Mouse (Mus musculus): ENCODE measurements around the gene Rtn4rl2. TPM values are rescaled to one million over a fixed set of nuclear protein-coding genes. Genes with fewer than 3 reads are reported as not detected.

Gene Rtn4rl2
- polyA plus RNA-seq, 1 experiment from 2014 or later = 3.9 TPM

GRCm38 (mm10) chr2:84822552-84822951, 64.0 kb downstream of the Rtn4rl2 start, which contains the start of gene Smtnl1:
Smtnl1 (minus strand) TSS chr2:84822652.
- H3K4me3 ChIP-seq (replicated peaks) = no peak within 1 kb of the TSS
- H3K27me3 ChIP-seq (replicated peaks) = peaks cover 12% of the 10 kb centered on the region; the same call in 1 of the 2 replicates
- 71% methylated on average over 13 of the region's 13 CpGs for WGBS
- no peaks in the 10 kb centered on the region for H3K9me3 ChIP-seq (replicated peaks)
- no peak within 1 kb of the TSS for H3K9ac ChIP-seq (replicated peaks)
- H3K4me1 ChIP-seq = peaks cover 6% of the 10 kb centered on the region
- ATAC-seq (ENCODE audit: low FRiP score) = no peak
- H3K27ac ChIP-seq (replicated peaks) = no peak within 1 kb of the TSS
- H3K4me2 ChIP-seq = no peak within 1 kb of the TSS
- no peaks in the 10 kb centered on the region for H3K36me3 ChIP-seq

Small RNA genes within 50 kb of the gene (microRNA-seq; reads per million reads assigned to microRNA genes)
- gene Gm24332 = not detected

Other genes starting within 250 kb of the Rtn4rl2 start
- gene Ctnnd1, start 235.9 kb downstream of the Rtn4rl2 start, polyA plus RNA-seq (2015; fragmentation: Nextera tagmentation; extraction: Ambion mirVana) = 27.5 and 27.6 TPM in 2 replicates
- 0.28 and 0.36 TPM in 2 replicates for gene Btbd18, start 227.6 kb downstream of the Rtn4rl2 start, polyA plus RNA-seq (2015; fragmentation: Nextera tagmentation; extraction: Ambion mirVana)
- 189 and 204 TPM in 2 replicates for gene Selenoh, start 215.9 kb downstream of the Rtn4rl2 start, polyA plus RNA-seq (2015; fragmentation: Nextera tagmentation; extraction: Ambion mirVana)
- not detected in 2 replicates for gene Gm28635, start 208.7 kb downstream of the Rtn4rl2 start, polyA plus RNA-seq (2015; fragmentation: Nextera tagmentation; extraction: Ambion mirVana)
- 52.7 and 53.0 TPM in 2 replicates for gene Med19, start 208.3 kb downstream of the Rtn4rl2 start, polyA plus RNA-seq (2015; fragmentation: Nextera tagmentation; extraction: Ambion mirVana)
- 298 and 334 TPM in 2 replicates for gene Tmx2, start 207.6 kb downstream of the Rtn4rl2 start, polyA plus RNA-seq (2015; fragmentation: Nextera tagmentation; extraction: Ambion mirVana)
- gene Zdhhc5, start 171.5 kb downstream of the Rtn4rl2 start, polyA plus RNA-seq (2015; fragmentation: Nextera tagmentation; extraction: Ambion mirVana) = 15.6 and 17.6 TPM in 2 replicates
- gene Clp1, start 159.4 kb downstream of the Rtn4rl2 start, polyA plus RNA-seq (2015; fragmentation: Nextera tagmentation; extraction: Ambion mirVana) = 19.7 and 23.8 TPM in 2 replicates
- 15.0 and 16.2 TPM in 2 replicates for gene Ypel4, start 152.7 kb downstream of the Rtn4rl2 start, polyA plus RNA-seq (2015; fragmentation: Nextera tagmentation; extraction: Ambion mirVana)
- gene Gm19426, start 143.1 kb downstream of the Rtn4rl2 start, polyA plus RNA-seq (2015; fragmentation: Nextera tagmentation; extraction: Ambion mirVana) = 5.0 and 5.9 TPM in 2 replicates
- 33.1 and 38.3 TPM in 2 replicates for gene Serping1, start 111.3 kb downstream of the Rtn4rl2 start, polyA plus RNA-seq (2015; fragmentation: Nextera tagmentation; extraction: Ambion mirVana)
- gene Ube2l6, start 87.9 kb downstream of the Rtn4rl2 start, polyA plus RNA-seq (2015; fragmentation: Nextera tagmentation; extraction: Ambion mirVana) = 20.1 and 30.9 TPM in 2 replicates
- not detected in 2 replicates for gene Smtnl1, start 64.1 kb downstream of the Rtn4rl2 start, polyA plus RNA-seq (2015; fragmentation: Nextera tagmentation; extraction: Ambion mirVana)
- gene Timm10, start 59.7 kb downstream of the Rtn4rl2 start, polyA plus RNA-seq (2015; fragmentation: Nextera tagmentation; extraction: Ambion mirVana) = 78.9 and 86.0 TPM in 2 replicates
- 1.3 and 5.0 TPM in 2 replicates for gene Slc43a1, start 47.9 kb downstream of the Rtn4rl2 start, polyA plus RNA-seq (2015; fragmentation: Nextera tagmentation; extraction: Ambion mirVana)
- gene Slc43a3, start 49.9 kb upstream of the Rtn4rl2 start, polyA plus RNA-seq (2015; fragmentation: Nextera tagmentation; extraction: Ambion mirVana) = 5.7 and 15.2 TPM in 2 replicates
- 0.22 and 0.69 TPM in 2 replicates for gene Prg2, start 93.8 kb upstream of the Rtn4rl2 start, polyA plus RNA-seq (2015; fragmentation: Nextera tagmentation; extraction: Ambion mirVana)
- not detected in 2 replicates for gene Prg3, start 101.5 kb upstream of the Rtn4rl2 start, polyA plus RNA-seq (2015; fragmentation: Nextera tagmentation; extraction: Ambion mirVana)
- 146 and 191 TPM in 2 replicates for gene Ssrp1, start 150.5 kb upstream of the Rtn4rl2 start, polyA plus RNA-seq (2015; fragmentation: Nextera tagmentation; extraction: Ambion mirVana)
- gene P2rx3, start 150.8 kb upstream of the Rtn4rl2 start, polyA plus RNA-seq (2015; fragmentation: Nextera tagmentation; extraction: Ambion mirVana) = 19.5 and 21.6 TPM in 2 replicates
- gene Tnks1bp1, start 161.3 kb upstream of the Rtn4rl2 start, polyA plus RNA-seq (2015; fragmentation: Nextera tagmentation; extraction: Ambion mirVana) = 19.7 and 24.3 TPM in 2 replicates
- gene Aplnr, start 249.5 kb upstream of the Rtn4rl2 start, polyA plus RNA-seq (2015; fragmentation: Nextera tagmentation; extraction: Ambion mirVana) = 29.8 and 45.8 TPM in 2 replicates

Measured in neural tube, embryonic 15.5 days (tissue).